Mouse (Mus musculus) CH12.LX (cell line): ENCODE results near the gene Gm8212.
"Not testable (repeated sequence)": the region's sequence is repeated elsewhere in the genome, so short reads cannot be mapped to it uniquely, and the experiment has no call there.

ENCODE experiments used
- CTCF ChIP-seq, 2 experiments: IDR thresholded peaks in 1 of 2; conservative IDR thresholded peaks in 1 of 2; 2 replicates each; pipeline ENCODE4 v1.5.1; 2011 to 2012; ENCODE audit warnings: low read depth in 2 of 2, low read length in 2 of 2, improper control_type of control experiment in 1 of 2, inconsistent platforms in 1 of 2, mild to moderate bottlenecking in 1 of 2, moderate library complexity in 1 of 2
- E2F4 ChIP-seq: IDR thresholded peaks from 2 replicates; pipeline ENCODE4 v1.6.1; 2011; ENCODE audit warnings: low read depth, low read length, improper control_type of control experiment; ENCODE audit not compliant: insufficient replicate concordance
- ETS1 ChIP-seq: conservative IDR thresholded peaks from 2 replicates; pipeline ENCODE4 v1.6.1; 2012; ENCODE audit warnings: low read depth, mild to moderate bottlenecking, inconsistent platforms, low read length, improper control_type of control experiment, moderate library complexity
- HCFC1 ChIP-seq: IDR thresholded peaks from 2 replicates; pipeline ENCODE4 v1.6.1; 2012; ENCODE audit warnings: low read depth, mild to moderate bottlenecking, inconsistent platforms, low read length, improper control_type of control experiment
- POLR2A ChIP-seq: IDR thresholded peaks from 2 replicates; pipeline ENCODE4 v1.6.1; 2011; ENCODE audit warnings: low read depth, mild to moderate bottlenecking, improper control_type of control experiment, low read length

GRCm38 (mm10) chr14:44213154-44213553 lies 15.7 kb downstream of the Gm8212 start, which contains the start of gene 4930503E14Rik:
- not testable (repeated sequence) for TF ChIP-seq HCFC1; POLR2A; ETS1; CTCF (conservative IDR thresholded peaks at IDR 0.05 in 1 of 2, IDR thresholded peaks at IDR 0.05 in 1 of 2; ENCODE audit: low read depth in 2 of 2, low read length in 2 of 2); E2F4
